Mouse (Mus musculus) megakaryocyte, embryonic 14.5 days (primary cell): Measurements from ENCODE around the gene Mfsd4a.

Source experiments
- FLI1 ChIP-seq: IDR thresholded peaks from 2 replicates; pipeline ENCODE4 v1.6.1; 2012; ENCODE audit warnings: low read length, inconsistent platforms, mixed read lengths
- GATA1 ChIP-seq: IDR thresholded peaks from 3 replicates; pipeline ENCODE4 v1.6.1; 2012; ENCODE audit warnings: mixed read lengths, low read length, inconsistent platforms, borderline replicate concordance

DNA sequence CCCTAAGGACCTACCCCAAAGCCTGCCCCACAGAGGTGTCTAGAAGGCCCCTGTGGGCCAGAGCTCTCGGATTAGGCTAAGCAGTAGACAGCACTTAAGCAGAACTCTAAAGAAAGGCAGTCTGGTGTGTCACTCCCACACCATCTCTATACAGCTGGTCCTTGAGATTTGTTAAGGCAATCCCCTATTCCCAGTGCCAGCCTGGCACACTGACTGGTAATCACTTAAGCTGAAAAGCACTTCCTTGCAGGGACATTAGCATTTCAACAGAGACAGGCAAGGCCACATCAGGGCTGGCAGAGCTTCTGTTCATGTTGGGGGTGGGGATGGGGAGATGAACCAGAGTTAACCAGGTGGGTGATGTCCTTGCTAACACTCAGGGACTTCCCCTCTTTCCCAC lies 2.9 kb downstream of the Mfsd4a start:
- TF ChIP-seq GATA1 (no peak), FLI1 (no peak)
